Mouse (Mus musculus) hindbrain, embryonic 14.5 days (tissue): ENCODE data around the gene Bahcc1. TPM values are rescaled to one million over a fixed set of nuclear protein-coding genes. Genes with fewer than 3 reads are reported as not detected.

Experiments
- ATAC-seq: fragments of 200-750 bp; cut with Nextera tagmentation; 2 replicates; pipeline ENCODE4 v1.8.0; 2017; ENCODE audit warnings: moderate number of reproducible peaks, mild to moderate bottlenecking, moderate TSS enrichment, moderate library complexity; ENCODE audit not compliant: low FRiP score
- DNase-seq: peaks from one replicate; pipeline ENCODE4 v3.0.0-alpha.2; 2015; ENCODE audit warnings: low spot score
- H3K27ac ChIP-seq: fragments of 300-500 bp; sonication (generic); 2 replicates; pipeline ENCODE4 v1.5.1; 2014; ENCODE audit warnings: mild to moderate bottlenecking, moderate library complexity
- H3K27me3 ChIP-seq: fragments of 300-500 bp; sonication (generic); 2 replicates; pipeline ENCODE4 v1.6.1; 2014; ENCODE audit warnings: mild to moderate bottlenecking, low read length, mixed read lengths; ENCODE audit not compliant: control insufficient read depth, insufficient read depth
- H3K36me3 ChIP-seq: fragments of 300-500 bp; sonication (generic); replicated peaks from 2 replicates; pipeline ENCODE4 v1.6.1; 2014; ENCODE audit not compliant: control insufficient read depth, insufficient read depth
- H3K4me1 ChIP-seq: fragments of 300-500 bp; sonication (generic); replicated peaks from 2 replicates; pipeline ENCODE4 v1.6.1; 2014; ENCODE audit warnings: antibody characterized with exemption, low read length, mixed read lengths; ENCODE audit not compliant: control insufficient read depth, insufficient read depth
- H3K4me2 ChIP-seq: fragments of 300-500 bp; sonication (generic); replicated peaks from 2 replicates; pipeline ENCODE4 v1.6.1; 2014; ENCODE audit warnings: mild to moderate bottlenecking, moderate library complexity
- H3K4me3 ChIP-seq: fragments of 300-500 bp; sonication (generic); replicated peaks from 2 replicates; pipeline ENCODE4 v1.5.1; 2014; ENCODE audit warnings: mild to moderate bottlenecking, low read length
- H3K9ac ChIP-seq: fragments of 300-500 bp; sonication (generic); 2 replicates; pipeline ENCODE4 v1.6.1; 2014
- H3K9me3 ChIP-seq: fragments of 300-500 bp; sonication (generic); 2 replicates; pipeline ENCODE4 v1.6.1; 2016; ENCODE audit warnings: low read length; ENCODE audit not compliant: control insufficient read depth
- WGBS: fragments of 180-500 bp; shearing (Covaris S2); extraction: QIAGEN DNeasy Blood & Tissue Kit; methylation state at CpG from one replicate; pipeline ENCODE4 v1.1.7; 2014; 5-methylcytosine and 5-hydroxymethylcytosine counted together
- polyA plus RNA-seq: library from polyadenylated mRNA; unstranded; fragments of >200 nt; fragmentation: Nextera tagmentation; extraction: Ambion mirVana; gene quantifications from 2 replicates; pipeline ENCODE4 v1.2.1, GENCODE M21; 2014

Gene Bahcc1
- polyA plus RNA-seq, 1 experiment from 2014 or later = 16.3 TPM

GRCm38 (mm10) chr11:120315416-120315761, 82.6 kb downstream of the Bahcc1 start:
- Histone ChIP-seq H3K4me3 (peak overlapping the region; percentile 45), H3K4me1 (peaks cover 35% of the 10 kb centered on the region), H3K9me3 (no peaks in the 10 kb centered on the region), H3K27me3 (no peaks in the 10 kb centered on the region), H3K9ac (peak overlapping the region; percentile 56), H3K27ac (peak overlapping the region; percentile 97), H3K36me3 (no peaks in the 10 kb centered on the region), H3K4me2 (peak overlapping the region; percentile 93)
- WGBS = 15% methylated on average over 4 of the region's 4 CpGs
- ATAC-seq = no peak
- peak; percentile 49 for DNase-seq

- Histone ChIP-seq H3K27me3 (no peaks in the 10 kb centered on the region), H3K9ac (peak overlapping the region; percentile 77), H3K36me3 (no peaks in the 10 kb centered on the region), H3K4me2 (peak overlapping the region; percentile 93), H3K9me3 (no peaks in the 10 kb centered on the region), H3K4me1 (peaks cover 32% of the 10 kb centered on the region), H3K4me3 (peak overlapping the region; percentile 45), H3K27ac (peak overlapping the region; percentile 97)
- peak; percentile 93 for DNase-seq
- peak; percentile 97 for ATAC-seq
- WGBS = 3% methylated on average over 33 of the region's 37 CpGs
Measured at GRCm38 (mm10) chr11:120315832-120316689, 83.3 kb downstream of the Bahcc1 start.

GRCm38 (mm10) chr11:120316690-120317254, 84.0 kb downstream of the Bahcc1 start:
- Histone ChIP-seq H3K9ac (peak overlapping the region; percentile 77), H3K4me1 (peaks cover 25% of the 10 kb centered on the region), H3K9me3 (no peaks in the 10 kb centered on the region), H3K27ac (peak overlapping the region; percentile 97), H3K4me2 (peak overlapping the region; percentile 93), H3K4me3 (peak overlapping the region; percentile 45), H3K36me3 (no peaks in the 10 kb centered on the region), H3K27me3 (no peaks in the 10 kb centered on the region)
- WGBS = 24% methylated on average over 13 of the region's 13 CpGs
- ATAC-seq (peak; percentile 29; the same call in 1 of the 2 replicates), DNase-seq (peak; percentile 49)

- H3K4me1 ChIP-seq = peaks cover 25% of the 10 kb centered on the region
- H3K9me3 ChIP-seq = no peaks in the 10 kb centered on the region
- H3K9ac ChIP-seq = peak overlapping the region; percentile 77
- 42% methylated on average over 7 of the region's 7 CpGs for WGBS
- DNase-seq = no peak
- peak overlapping the region; percentile 93 for H3K4me2 ChIP-seq
- peak overlapping the region; percentile 97; the same call in 1 of the 2 replicates for H3K27ac ChIP-seq
- H3K36me3 ChIP-seq = no peaks in the 10 kb centered on the region
- H3K27me3 ChIP-seq = no peaks in the 10 kb centered on the region
- no peak for ATAC-seq
- H3K4me3 ChIP-seq = peak overlapping the region; percentile 45; the same call in 1 of the 2 replicates
Measured at GRCm38 (mm10) chr11:120317456-120317855, 84.7 kb downstream of the Bahcc1 start.

- Histone ChIP-seq H3K4me2 (no peak overlapping the region), H3K36me3 (no peaks in the 10 kb centered on the region), H3K4me1 (peaks cover 25% of the 10 kb centered on the region), H3K9ac (no peak overlapping the region), H3K27ac (no peak overlapping the region), H3K4me3 (no peak overlapping the region), H3K9me3 (no peaks in the 10 kb centered on the region), H3K27me3 (no peaks in the 10 kb centered on the region)
- 86% methylated on average over 5 of the region's 5 CpGs for WGBS
- ATAC-seq (no peak), DNase-seq (no peak)
Measured at GRCm38 (mm10) chr11:120319310-120319709, 86.6 kb downstream of the Bahcc1 start.

- peaks cover 17% of the 10 kb centered on the region for H3K4me1 ChIP-seq
- no peaks in the 10 kb centered on the region for H3K36me3 ChIP-seq
- no peaks in the 10 kb centered on the region for H3K9me3 ChIP-seq
- DNase-seq = no peak
- H3K9ac ChIP-seq = no peak overlapping the region
- H3K27me3 ChIP-seq = no peaks in the 10 kb centered on the region
- ATAC-seq = no peak
- no peak overlapping the region for H3K4me2 ChIP-seq
- H3K4me3 ChIP-seq = no peak overlapping the region
- no peak overlapping the region for H3K27ac ChIP-seq
- 98% methylated on average over 10 of the region's 10 CpGs for WGBS
Measured at GRCm38 (mm10) chr11:120320156-120320555, 87.4 kb downstream of the Bahcc1 start.

GRCm38 (mm10) chr11:120335431-120336021, 102.8 kb downstream of the Bahcc1 start:
- Histone ChIP-seq H3K4me2 (no peak overlapping the region), H3K4me1 (no peaks in the 10 kb centered on the region), H3K9me3 (no peaks in the 10 kb centered on the region), H3K4me3 (no peak overlapping the region), H3K9ac (no peak overlapping the region), H3K27ac (no peak overlapping the region), H3K27me3 (no peaks in the 10 kb centered on the region), H3K36me3 (no peaks in the 10 kb centered on the region)
- DNase-seq (no peak), ATAC-seq (no peak)
- WGBS = 87% methylated on average over 6 of the region's 6 CpGs

- H3K27ac ChIP-seq = no peak overlapping the region
- H3K9ac ChIP-seq = no peak overlapping the region
- no peak overlapping the region for H3K4me2 ChIP-seq
- no peak for ATAC-seq
- no peaks in the 10 kb centered on the region for H3K4me1 ChIP-seq
- no peaks in the 10 kb centered on the region for H3K9me3 ChIP-seq
- H3K36me3 ChIP-seq = no peaks in the 10 kb centered on the region
- no peak for DNase-seq
- no peaks in the 10 kb centered on the region for H3K27me3 ChIP-seq
- 37% methylated on average over 2 of the region's 2 CpGs for WGBS
- H3K4me3 ChIP-seq = no peak overlapping the region
Measured at GRCm38 (mm10) chr11:120337447-120337846, 104.7 kb downstream of the Bahcc1 start.

GRCm38 (mm10) chr11:120338786-120339185, 106.0 kb downstream of the Bahcc1 start:
- ATAC-seq (no peak), DNase-seq (no peak)
- Histone ChIP-seq H3K4me1 (no peaks in the 10 kb centered on the region), H3K9me3 (no peaks in the 10 kb centered on the region), H3K4me2 (no peak overlapping the region), H3K4me3 (no peak overlapping the region), H3K27ac (no peak overlapping the region), H3K36me3 (no peaks in the 10 kb centered on the region; the same call in 1 of the 2 replicates), H3K9ac (no peak overlapping the region), H3K27me3 (no peaks in the 10 kb centered on the region)
- 78% methylated on average over 3 of the region's 3 CpGs for WGBS
